Mouse (Mus musculus) forebrain, embryonic 12.5 days (tissue): ENCODE data around the gene Gm21244. TPM values are rescaled to one million over a fixed set of nuclear protein-coding genes. Genes with fewer than 3 reads are reported as not detected.
"Not testable (repeated sequence)": the region's sequence is repeated elsewhere in the genome, so short reads cannot be mapped to it uniquely, and the experiment has no call there.

Experiments
- ATAC-seq: fragments of 200-750 bp; cut with Nextera tagmentation; 2 replicates; pipeline ENCODE4 v1.8.0; 2017; ENCODE audit warnings: moderate TSS enrichment; ENCODE audit not compliant: low FRiP score
- H3K27ac ChIP-seq: fragments of 300-500 bp; sonication (generic); 2 replicates; pipeline ENCODE4 v1.5.1; 2016; ENCODE audit warnings: mild to moderate bottlenecking
- H3K27me3 ChIP-seq: fragments of 300-500 bp; sonication (generic); 2 replicates; pipeline ENCODE4 v1.6.1; 2016; ENCODE audit warnings: mild to moderate bottlenecking
- H3K36me3 ChIP-seq: fragments of 300-500 bp; sonication (generic); replicated peaks from 2 replicates; pipeline ENCODE4 v1.6.1; 2016; ENCODE audit warnings: mild to moderate bottlenecking
- H3K4me1 ChIP-seq: fragments of 300-500 bp; sonication (generic); 2 replicates; pipeline ENCODE4 v1.6.1; 2016
- H3K4me2 ChIP-seq: fragments of 300-500 bp; sonication (generic); 2 replicates; pipeline ENCODE4 v1.6.1; 2016; ENCODE audit warnings: mild to moderate bottlenecking, moderate library complexity
- H3K4me3 ChIP-seq: fragments of 300-500 bp; sonication (generic); replicated peaks from 2 replicates; pipeline ENCODE4 v1.5.1; 2016; ENCODE audit warnings: mild to moderate bottlenecking
- H3K9ac ChIP-seq: fragments of 300-500 bp; sonication (generic); 2 replicates; pipeline ENCODE4 v1.6.1; 2016; ENCODE audit warnings: mild to moderate bottlenecking
- H3K9me3 ChIP-seq: fragments of 300-500 bp; sonication (generic); 2 replicates; pipeline ENCODE4 v1.6.1; 2016
- WGBS: fragments of 180-500 bp; shearing (Covaris S2); methylation state at CpG from one replicate; pipeline ENCODE4 v1.1.7; 2016; 5-methylcytosine and 5-hydroxymethylcytosine counted together
- polyA plus RNA-seq: library from polyadenylated mRNA; unstranded; fragments of >200 nt; fragmentation: Nextera tagmentation; extraction: Ambion mirVana; gene quantifications from 2 replicates; pipeline ENCODE4 v1.2.1, GENCODE M21; 2016

Gene Gm21244
- polyA plus RNA-seq: not detected in 2 replicates

GRCm38 (mm10) chrY:7169193-7169592 is at the start of gene Gm21244:
TSS of gene Gm21244 (minus strand) at chrY:7169293.
- H3K4me1 ChIP-seq, H3K9me3 ChIP-seq, H3K27ac ChIP-seq, H3K4me3 ChIP-seq, ATAC-seq, H3K27me3 ChIP-seq, H3K4me2 ChIP-seq, H3K36me3 ChIP-seq, H3K9ac ChIP-seq: not testable (repeated sequence)
- WGBS: no CpG with 5 or more reads among the region's 3 CpGs

Other genes starting within 250 kb of the Gm21244 start
- gene Gm28998, start 84.5 kb upstream of the Gm21244 start, polyA plus RNA-seq: not detected in 2 replicates
- gene Gm21788, start 235.7 kb upstream of the Gm21244 start, polyA plus RNA-seq: not detected in 2 replicates